Mouse (Mus musculus) right cerebral cortex, adult 18-20 months (tissue): ENCODE data around the gene Psmb5.
A peak's percentile ranks its signal among the peaks of the same experiment; 100 is the strongest.

Experiments
- DNase-seq: peaks from one replicate; pipeline ENCODE4 v3.0.0; 2022; ENCODE audit warnings: mixed read lengths

Gene Psmb5

GRCm38 (mm10) chr14:54591056-54591455, 26.8 kb downstream of the Psmb5 start:
- DNase-seq, result no peak

- peak; percentile 61 for DNase-seq
Observed at GRCm38 (mm10) chr14:54583681-54584338, 34.0 kb downstream of the Psmb5 start.

- DNase-seq, result no peak
Observed at GRCm38 (mm10) chr14:54582536-54582935, 35.3 kb downstream of the Psmb5 start.

- DNase-seq, result no peak
Observed at GRCm38 (mm10) chr14:54579638-54580037, 38.2 kb downstream of the Psmb5 start.

GRCm38 (mm10) chr14:54578063-54578462, 39.8 kb downstream of the Psmb5 start:
- DNase-seq, result no peak

- DNase-seq, result peak; percentile 68
Observed at GRCm38 (mm10) chr14:54577089-54577982, 40.5 kb downstream of the Psmb5 start, which contains the start of gene Ajuba. Gene Ajuba, minus strand, starts transcription at chr14:54577558.

GRCm38 (mm10) chr14:54576241-54577088, 41.4 kb downstream of the Psmb5 start:
- no peak for DNase-seq

- DNase-seq, result peak; percentile 22
Observed at GRCm38 (mm10) chr14:54575631-54576030, 42.2 kb downstream of the Psmb5 start.

- no peak for DNase-seq
Observed at GRCm38 (mm10) chr14:54575031-54575430, 42.8 kb downstream of the Psmb5 start.

- DNase-seq, result no peak
Observed at GRCm38 (mm10) chr14:54574253-54574652, 43.6 kb downstream of the Psmb5 start.

GRCm38 (mm10) chr14:54572790-54573736, 44.8 kb downstream of the Psmb5 start:
- no peak for DNase-seq

- DNase-seq, result no peak
Observed at GRCm38 (mm10) chr14:54572122-54572521, 45.7 kb downstream of the Psmb5 start.

GRCm38 (mm10) chr14:54569451-54570392, 48.1 kb downstream of the Psmb5 start:
- DNase-seq, result no peak

GRCm38 (mm10) chr14:54568694-54569414, 49.0 kb downstream of the Psmb5 start:
- DNase-seq, result peak; percentile 57
